Mouse (Mus musculus) hindbrain, postnatal 0 days (tissue): ENCODE results near the gene Ptprz1. TPM values are rescaled to one million over a fixed set of nuclear protein-coding genes. Genes with fewer than 3 reads are reported as not detected.
A peak's percentile ranks its signal among the peaks of the same experiment; 100 is the strongest.

Source experiments
- ATAC-seq: fragments of 200-750 bp; cut with Nextera tagmentation; 2 replicates; pipeline ENCODE4 v1.8.0; 2017; ENCODE audit warnings: mild to moderate bottlenecking, moderate TSS enrichment, moderate library complexity
- DNase-seq: peaks from one replicate; pipeline ENCODE4 v3.0.0-alpha.2; 2015; ENCODE audit warnings: low spot score
- H3K27ac ChIP-seq: fragments of 300-500 bp; sonication (generic); 2 replicates; pipeline ENCODE4 v1.5.1; 2014; ENCODE audit warnings: mild to moderate bottlenecking
- H3K27me3 ChIP-seq: fragments of 300-500 bp; sonication (generic); 2 replicates; pipeline ENCODE4 v1.6.1; 2014; ENCODE audit warnings: low read length, mixed read lengths; ENCODE audit not compliant: insufficient read depth
- H3K36me3 ChIP-seq: fragments of 300-500 bp; sonication (generic); 2 replicates; pipeline ENCODE4 v1.6.1; 2014; ENCODE audit warnings: low read length, mixed read lengths; ENCODE audit not compliant: insufficient read depth
- H3K4me1 ChIP-seq: fragments of 300-500 bp; sonication (generic); 2 replicates; pipeline ENCODE4 v1.6.1; 2014; ENCODE audit warnings: antibody characterized with exemption, low read length, mixed read lengths; ENCODE audit not compliant: insufficient read depth
- H3K4me2 ChIP-seq: fragments of 300-500 bp; sonication (generic); 2 replicates; pipeline ENCODE4 v1.6.1; 2014; ENCODE audit warnings: low read depth, mild to moderate bottlenecking, low read length, moderate library complexity, mixed read lengths
- H3K4me3 ChIP-seq: fragments of 300-500 bp; sonication (generic); 2 replicates; pipeline ENCODE4 v1.5.1; 2014; ENCODE audit warnings: low read length
- H3K9ac ChIP-seq: fragments of 300-500 bp; sonication (generic); replicated peaks from 2 replicates; pipeline ENCODE4 v1.6.1; 2014; ENCODE audit warnings: mild to moderate bottlenecking, low read length, moderate library complexity, mixed read lengths
- H3K9me3 ChIP-seq: fragments of 300-500 bp; sonication (generic); 2 replicates; pipeline ENCODE4 v1.6.1; 2016; ENCODE audit warnings: low read length, mixed read lengths
- CTCF ChIP-seq: IDR thresholded peaks from 2 replicates; pipeline ENCODE4 v1.5.1; 2016; ENCODE audit warnings: antibody characterized with exemption, control low read depth, low read depth
- WGBS: fragments of 180-500 bp; shearing (Covaris S2); extraction: QIAGEN DNeasy Blood & Tissue Kit; methylation state at CpG from one replicate; pipeline ENCODE4 v1.1.7; 2014; 5-methylcytosine and 5-hydroxymethylcytosine counted together
- polyA plus RNA-seq: library from polyadenylated mRNA; unstranded; fragments of >200 nt; fragmentation: Nextera tagmentation; extraction: Ambion mirVana; gene quantifications from 2 replicates; pipeline ENCODE4 v1.2.1, GENCODE M21; 2015
- total RNA-seq: library from RNA; depleted of rRNA; stranded (reverse); fragments of >200 nt; gene quantifications from 2 replicates; pipeline ENCODE4 v1.2.3, GENCODE M21; 2014

Ptprz1 gene
- total and polyA plus RNA-seq, 2 experiments from 2014 or later: 99.1 to 173 TPM

- Histone ChIP-seq H3K9me3 (no peaks in the 10 kb centered on the region), H3K4me1 (no peaks in the 10 kb centered on the region; the same call in 1 of the 2 replicates), H3K9ac (no peak overlapping the region), H3K4me2 (no peak overlapping the region), H3K27me3 (no peaks in the 10 kb centered on the region), H3K36me3 (no peaks in the 10 kb centered on the region), H3K4me3 (no peak overlapping the region), H3K27ac (no peak overlapping the region)
- TF ChIP-seq CTCF: no peak
- WGBS: 23% methylated on average over 3 of the region's 3 CpGs
- no peak for ATAC-seq
- no peak for DNase-seq
Measured at GRCm38 (mm10) chr6:22901983-22902382, 26.7 kb downstream of the Ptprz1 start.

- H3K4me2 ChIP-seq: no peak overlapping the region
Measured at GRCm38 (mm10) chr6:22908510-22909256, 33.4 kb downstream of the Ptprz1 start.

GRCm38 (mm10) chr6:22909257-22909907, 34.1 kb downstream of the Ptprz1 start:
- Histone ChIP-seq H3K27ac (peak overlapping the region; percentile 65), H3K4me3 (no peak overlapping the region), H3K4me2 (peak overlapping the region; percentile 1; the same call in 1 of the 2 replicates), H3K27me3 (no peaks in the 10 kb centered on the region), H3K36me3 (no peaks in the 10 kb centered on the region), H3K4me1 (no peaks in the 10 kb centered on the region), H3K9ac (no peak overlapping the region), H3K9me3 (no peaks in the 10 kb centered on the region)
- DNase-seq (peak; percentile 83), ATAC-seq (peak; percentile 92)
- 11% methylated on average over 6 of the region's 6 CpGs for WGBS
- no peak for TF ChIP-seq CTCF

More at GRCm38 (mm10) chr6:22908510-22909256, 33.4 kb downstream of the Ptprz1 start:
- Histone ChIP-seq H3K4me1 (no peaks in the 10 kb centered on the region), H3K36me3 (no peaks in the 10 kb centered on the region), H3K9ac (no peak overlapping the region), H3K4me3 (no peak overlapping the region), H3K27ac (peak overlapping the region; percentile 65), H3K27me3 (no peaks in the 10 kb centered on the region), H3K9me3 (no peaks in the 10 kb centered on the region)
- 66% methylated on average over 6 of the region's 6 CpGs for WGBS
- ATAC-seq (no peak), DNase-seq (no peak)
- TF ChIP-seq CTCF: no peak

- H3K27ac ChIP-seq: peak overlapping the region; percentile 65; the same call in 1 of the 2 replicates
- DNase-seq: no peak
Measured at GRCm38 (mm10) chr6:22909908-22910260, 34.6 kb downstream of the Ptprz1 start.

GRCm38 (mm10) chr6:22922880-22923279, 47.6 kb downstream of the Ptprz1 start:
- WGBS: 12% methylated on average over 1 of the region's 1 CpGs
- Histone ChIP-seq H3K9ac (no peak overlapping the region), H3K4me1 (no peaks in the 10 kb centered on the region; the same call in 1 of the 2 replicates), H3K9me3 (no peaks in the 10 kb centered on the region), H3K4me2 (no peak overlapping the region), H3K4me3 (no peak overlapping the region), H3K36me3 (no peaks in the 10 kb centered on the region), H3K27me3 (no peaks in the 10 kb centered on the region), H3K27ac (0 out of 2 replicates have a peak overlapping the region, but pooled peaks have one; percentile 4)
- DNase-seq (no peak), ATAC-seq (no peak)
- no peak for TF ChIP-seq CTCF

More at GRCm38 (mm10) chr6:22909908-22910260, 34.6 kb downstream of the Ptprz1 start:
- peak; percentile 76 for ATAC-seq
- Histone ChIP-seq H3K4me2 (peak overlapping the region; percentile 1; the same call in 1 of the 2 replicates), H3K27me3 (no peaks in the 10 kb centered on the region), H3K36me3 (no peaks in the 10 kb centered on the region), H3K9ac (no peak overlapping the region), H3K9me3 (no peaks in the 10 kb centered on the region), H3K4me3 (no peak overlapping the region), H3K4me1 (no peaks in the 10 kb centered on the region)
- TF ChIP-seq CTCF: no peak
- WGBS: 11% methylated on average over 4 of the region's 4 CpGs

GRCm38 (mm10) chr6:22932768-22933265, 57.5 kb downstream of the Ptprz1 start:
- WGBS: 69% methylated on average over 2 of the region's 2 CpGs
- TF ChIP-seq CTCF: no peak
- no peaks in the 10 kb centered on the region for H3K9me3 ChIP-seq
- DNase-seq (no peak), ATAC-seq (no peak)
- no peak overlapping the region for H3K4me3 ChIP-seq
- H3K36me3 ChIP-seq: no peaks in the 10 kb centered on the region
- H3K9ac ChIP-seq: no peak overlapping the region
- peaks cover 1% of the 10 kb centered on the region; the same call in 1 of the 2 replicates for H3K4me1 ChIP-seq
- H3K27me3 ChIP-seq: no peaks in the 10 kb centered on the region
- no peak overlapping the region for H3K4me2 ChIP-seq
- no peak overlapping the region for H3K27ac ChIP-seq
